Comparison of ENCODE assay signal across 9 mouse cellular contexts in the genomic region with DNA sequence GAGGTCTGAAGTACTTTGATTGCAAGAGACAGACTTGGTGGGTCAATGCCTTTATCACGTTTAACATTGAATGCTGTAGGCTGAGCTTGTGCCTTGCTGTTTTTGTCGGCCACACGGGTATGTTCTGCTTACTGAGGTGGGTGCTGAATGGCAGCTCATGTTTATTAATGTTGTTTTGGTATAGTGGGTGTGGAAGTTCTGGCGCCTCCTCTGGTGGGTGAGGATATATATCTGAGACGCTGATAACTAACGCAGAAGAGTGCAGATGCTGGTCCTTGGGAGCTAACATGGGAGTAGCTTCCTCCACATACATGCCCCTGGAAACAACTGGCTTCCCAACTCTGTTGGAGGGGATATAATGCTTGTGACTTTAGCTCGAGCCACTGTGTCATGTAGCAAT. TPM values are rescaled to one million over a fixed set of nuclear protein-coding genes. Genes with fewer than 3 reads are reported as not detected.
DNase-seq lines count a peak whose midpoint lies in the region; ATAC-seq lines count a peak whose summit lies in the region.
"Had no signal": no experiment of that assay in that cellular context is flagged by ENCODE, and none has a peak within 500 bp of the region (broad histone marks: within the 10 kb centered on the region; RNA-seq: fewer than 3 reads in every experiment).

No protein-coding gene starts in this region.

- H3K27me3 ChIP-seq in liver, embryonic 13.5 days: no peaks in the 10 kb centered on the region
- H3K27me3 ChIP-seq: kidney, embryonic 15.5 days had no signal

- peak; percentile 0 for DNase-seq in gastrocnemius, postnatal 14 days
- DNase-seq in gastrocnemius, postnatal 36 days: no peak
- no peak for DNase-seq in liver, embryonic 13.5 days
- no peak for DNase-seq in liver
- DNase-seq in brain, adult 2 months (ENCODE audit: low read depth, low spot score): peak; percentile 24
- DNase-seq in frontal cortex, postnatal 25 days (ENCODE audit: low spot score in 2 of 2): no peak

- no peak overlapping the region for H3K9ac ChIP-seq in liver, embryonic 13.5 days
- H3K9ac ChIP-seq: kidney, embryonic 15.5 days had no signal

- no peaks in the 10 kb centered on the region for H3K9me3 ChIP-seq in liver, embryonic 13.5 days (replicated peaks)
- H3K9me3 ChIP-seq: forebrain, embryonic 10.5 days; kidney, embryonic 15.5 days had no signal

- 0 out of 2 replicates have a peak overlapping the region, but pooled peaks have one; percentile 11 for H3K27ac ChIP-seq in liver, embryonic 13.5 days
- H3K27ac ChIP-seq: forebrain, embryonic 10.5 days; kidney, embryonic 15.5 days had no signal

- no peak overlapping the region for H3K4me3 ChIP-seq in liver, embryonic 13.5 days (replicated peaks)
- H3K4me3 ChIP-seq: forebrain, embryonic 10.5 days; kidney, embryonic 15.5 days had no signal

- 27% methylated on average over 7 of the region's 7 CpGs for WGBS in liver, embryonic 13.5 days (ENCODE audit: insufficient replicate concordance)

- no peak overlapping the region for H3K4me2 ChIP-seq in liver, embryonic 13.5 days
- H3K4me2 ChIP-seq: kidney, embryonic 15.5 days had no signal

- ATAC-seq in liver, embryonic 13.5 days (ENCODE audit: low read depth): no peak
- peak; percentile 42 for ATAC-seq in megakaryocyte progenitor cell, adult 5-6 weeks (replicated peaks; ENCODE audit: poor library complexity)

- intact Hi-C loops in gastrocnemius, postnatal 14 days (cut with DNase I; ENCODE audit: low total_unique reads): no loop called here
- intact Hi-C loops in gastrocnemius, postnatal 36 days (cut with DNase I): loop anchor here (10.0 kb wide), 1 partner anchor 179 kb away; no protein-coding TSS in a partner anchor

- H3K36me3 ChIP-seq in liver, embryonic 13.5 days: peaks cover 60% of the 10 kb centered on the region

- H3K4me1 ChIP-seq in liver, embryonic 13.5 days (replicated peaks): peaks cover 80% of the 10 kb centered on the region

RNA-seq across cellular contexts. Expression of a gene that starts 7.0 kb away (rescaled TPM):
- 10 to 100 TPM; 54.5 to 62.2 TPM for total RNA-seq in gastrocnemius, postnatal 14 days (2021)
- 10 to 100 TPM; 55.2 to 69.3 TPM for total RNA-seq in gastrocnemius, postnatal 36 days (2021)
- 5.3 and 5.4 TPM in 2 replicates for polyA plus RNA-seq in liver, embryonic 13.5 days (2015; fragmentation: Nextera tagmentation; extraction: Ambion mirVana)
- 4.0 and 4.8 TPM in 2 replicates for total RNA-seq in megakaryocyte progenitor cell, adult 5-6 weeks (2015)
- total RNA-seq in megakaryocyte progenitor cell, adult 5-6 weeks (2017): 1.5 and 1.9 TPM in 2 replicates

RNA-seq across cellular contexts. Expression of a gene that starts 7.2 kb away (rescaled TPM):
- total RNA-seq in gastrocnemius, postnatal 14 days (2021): 1 to 10 TPM; 2.3 to 2.6 TPM
- total RNA-seq in gastrocnemius, postnatal 36 days (2021): 1 to 10 TPM; 1.0 to 6.4 TPM
- 0.70 and 1.1 TPM in 2 replicates for polyA plus RNA-seq in liver, embryonic 13.5 days (2015; fragmentation: Nextera tagmentation; extraction: Ambion mirVana)
- 0.17 and 1.0 TPM in 2 replicates for total RNA-seq in megakaryocyte progenitor cell, adult 5-6 weeks (2015)
- total RNA-seq in megakaryocyte progenitor cell, adult 5-6 weeks (2017): 0.17 and 0.25 TPM in 2 replicates

RNA-seq across cellular contexts. Expression of a gene that starts 7.5 kb away (rescaled TPM):
- 10 to 100 TPM; 21.2 to 28.1 TPM for total RNA-seq in gastrocnemius, postnatal 14 days (2021)
- 10 to 100 TPM; 19.6 to 20.0 TPM for total RNA-seq in gastrocnemius, postnatal 36 days (2021)
- 60.8 and 68.9 TPM in 2 replicates for polyA plus RNA-seq in liver, embryonic 13.5 days (2015; fragmentation: Nextera tagmentation; extraction: Ambion mirVana)
- total RNA-seq in megakaryocyte progenitor cell, adult 5-6 weeks (2015): 39.8 and 47.3 TPM in 2 replicates
- total RNA-seq in megakaryocyte progenitor cell, adult 5-6 weeks (2017): 126 and 140 TPM in 2 replicates

RNA-seq across cellular contexts. Expression of a gene that starts 25.4 kb away (rescaled TPM):
- total RNA-seq in gastrocnemius, postnatal 14 days (2021): 10 to 100 TPM; 85.9 to 86.7 TPM
- 100 to 1,000 TPM; 111 to 122 TPM for total RNA-seq in gastrocnemius, postnatal 36 days (2021)
- 32.0 and 32.1 TPM in 2 replicates for polyA plus RNA-seq in liver, embryonic 13.5 days (2015; fragmentation: Nextera tagmentation; extraction: Ambion mirVana)
- total RNA-seq in megakaryocyte progenitor cell, adult 5-6 weeks (2015): 8.0 and 10.4 TPM in 2 replicates
- total RNA-seq in megakaryocyte progenitor cell, adult 5-6 weeks (2017): 23.9 and 24.9 TPM in 2 replicates

RNA-seq across cellular contexts. Expression of a gene that starts 25.5 kb away (rescaled TPM):
- 10 to 100 TPM; 28.2 to 38.9 TPM for total RNA-seq in gastrocnemius, postnatal 14 days (2021)
- total RNA-seq in gastrocnemius, postnatal 36 days (2021): 10 to 100 TPM; 42.4 to 53.4 TPM
- 29.0 and 30.0 TPM in 2 replicates for polyA plus RNA-seq in liver, embryonic 13.5 days (2015; fragmentation: Nextera tagmentation; extraction: Ambion mirVana)
- total RNA-seq in megakaryocyte progenitor cell, adult 5-6 weeks (2015): 15.2 and 19.2 TPM in 2 replicates
- 13.6 and 13.8 TPM in 2 replicates for total RNA-seq in megakaryocyte progenitor cell, adult 5-6 weeks (2017)

Comparison
In these comparisons a context has a peak if more than half of its experiments do, and no peak if none do; other contexts are left out.
1. DNase-seq: peak in gastrocnemius, postnatal 14 days (single experiment) and brain, adult 2 months (single experiment); none in gastrocnemius, postnatal 36 days (0 of 2), liver, embryonic 13.5 days (single experiment), liver (single experiment) and frontal cortex, postnatal 25 days (0 of 2).
2. RNA of a gene that starts 7.0 kb away (total RNA-seq): 55.2 to 69.3 TPM in gastrocnemius, postnatal 36 days and 54.5 to 62.2 TPM in gastrocnemius, postnatal 14 days; 1.5 to 4.8 TPM in megakaryocyte progenitor cell, adult 5-6 weeks; every median in the first group is over 4 times any median in the second.